Mouse (Mus musculus) lung, embryonic 15.5 days (tissue): ENCODE results near the gene C130074G19Rik. TPM values are rescaled to one million over a fixed set of nuclear protein-coding genes. Genes with fewer than 3 reads are reported as not detected.

Experiments used
- ATAC-seq: fragments of 200-750 bp; cut with Nextera tagmentation; 2 replicates; pipeline ENCODE4 v1.8.0; 2017; ENCODE audit warnings: moderate number of reproducible peaks, borderline replicate concordance; ENCODE audit not compliant: low FRiP score, low TSS enrichment; ENCODE audit errors: extremely low read depth
- H3K27ac ChIP-seq: fragments of 300-500 bp; sonication (generic); 2 replicates; pipeline ENCODE4 v1.5.1; 2015; ENCODE audit warnings: moderate library complexity, mild to moderate bottlenecking, inconsistent platforms
- H3K27me3 ChIP-seq: fragments of 300-500 bp; sonication (generic); 2 replicates; pipeline ENCODE4 v1.6.1; 2015; ENCODE audit warnings: inconsistent platforms
- H3K36me3 ChIP-seq: fragments of 300-500 bp; sonication (generic); 2 replicates; pipeline ENCODE4 v1.6.1; 2015; ENCODE audit warnings: inconsistent platforms
- H3K4me1 ChIP-seq: fragments of 300-500 bp; sonication (generic); 2 replicates; pipeline ENCODE4 v1.6.1; 2015; ENCODE audit warnings: inconsistent platforms
- H3K4me2 ChIP-seq: fragments of 300-500 bp; sonication (generic); 2 replicates; pipeline ENCODE4 v1.6.1; 2015; ENCODE audit warnings: inconsistent platforms, mild to moderate bottlenecking, moderate library complexity
- H3K4me3 ChIP-seq: fragments of 300-500 bp; sonication (generic); 2 replicates; pipeline ENCODE4 v1.5.1; 2015; ENCODE audit warnings: mild to moderate bottlenecking, inconsistent platforms
- H3K9ac ChIP-seq: fragments of 300-500 bp; sonication (generic); 2 replicates; pipeline ENCODE4 v1.6.1; 2015; ENCODE audit warnings: inconsistent platforms
- H3K9me3 ChIP-seq: fragments of 300-500 bp; sonication (generic); 2 replicates; pipeline ENCODE4 v1.6.1; 2016; ENCODE audit warnings: inconsistent platforms
- WGBS: fragments of 180-500 bp; shearing (Covaris S2); methylation state at CpG from one replicate; pipeline ENCODE4 v1.1.7; 2015; 5-methylcytosine and 5-hydroxymethylcytosine counted together
- polyA plus RNA-seq: library from polyadenylated mRNA; unstranded; fragments of >200 nt; fragmentation: Nextera tagmentation; extraction: Ambion mirVana; gene quantifications from 2 replicates; pipeline ENCODE4 v1.2.1, GENCODE M21; 2015

C130074G19Rik gene
- 2.7 TPM in 2 replicates for polyA plus RNA-seq

DNA sequence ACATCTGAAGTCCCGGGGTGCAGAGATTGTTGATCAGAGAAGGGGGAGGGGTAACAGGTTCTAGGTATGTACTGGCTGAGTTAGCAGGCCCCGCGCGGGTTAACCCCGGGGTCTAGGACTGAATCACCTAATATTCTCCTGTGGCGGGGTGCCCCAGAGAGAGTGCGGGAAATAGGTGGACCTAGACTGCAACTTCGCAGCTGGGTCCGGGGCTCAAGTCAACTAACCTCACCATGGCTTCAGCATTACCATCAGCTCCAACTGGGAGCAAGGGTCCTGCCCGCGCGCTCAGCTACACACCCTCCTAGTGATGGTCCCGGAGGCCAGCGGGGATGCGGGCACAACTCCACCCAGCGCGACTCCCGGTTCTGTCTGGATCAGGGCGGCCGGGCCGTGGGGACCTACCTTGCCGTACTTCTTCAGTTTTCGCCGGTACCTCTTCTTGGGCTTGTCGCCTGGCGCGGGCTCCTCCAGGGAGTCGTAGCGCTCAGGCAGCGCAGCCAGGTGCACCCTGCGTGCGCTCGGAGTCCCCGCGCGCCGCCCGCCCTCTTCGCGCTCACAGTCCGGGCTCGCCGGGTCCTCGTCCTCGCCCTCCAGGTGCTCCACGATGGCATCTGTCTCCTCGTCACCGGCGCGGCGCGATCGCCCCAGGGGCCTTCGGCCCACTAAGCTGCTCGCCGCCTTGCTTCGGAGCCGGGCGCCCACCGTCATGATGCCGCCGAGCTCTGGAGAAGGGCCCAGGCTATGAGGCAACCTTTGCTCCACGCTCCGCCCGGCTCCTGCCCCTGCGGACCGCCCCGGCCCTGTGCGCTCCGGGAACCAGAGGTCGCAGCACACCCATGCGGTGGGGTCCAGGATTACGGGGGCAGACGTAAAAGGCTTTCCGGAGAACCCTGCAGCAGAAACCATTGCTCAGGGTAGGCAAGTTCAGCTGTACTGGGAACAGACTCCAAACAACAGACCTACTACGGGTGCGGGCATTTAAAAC is at the start of gene C130074G19Rik:
Gene C130074G19Rik (minus strand): TSS at position 938 of the 988 bp plus-strand sequence.
- H3K4me3 ChIP-seq, result peak within 1 kb of the TSS; percentile 50
- H3K36me3 ChIP-seq, result no peaks in the 10 kb centered on the region
- peak; percentile 87 for ATAC-seq
- WGBS, result 2% methylated on average over 77 of the region's 77 CpGs
- no peaks in the 10 kb centered on the region for H3K9me3 ChIP-seq
- peak within 1 kb of the TSS; percentile 81 for H3K4me2 ChIP-seq
- no peak within 1 kb of the TSS for H3K27ac ChIP-seq
- H3K4me1 ChIP-seq, result peaks cover 11% of the 10 kb centered on the region; the same call in 1 of the 2 replicates
- H3K27me3 ChIP-seq, result peaks cover 36% of the 10 kb centered on the region
- H3K9ac ChIP-seq, result peak within 1 kb of the TSS; percentile 40

DNA sequence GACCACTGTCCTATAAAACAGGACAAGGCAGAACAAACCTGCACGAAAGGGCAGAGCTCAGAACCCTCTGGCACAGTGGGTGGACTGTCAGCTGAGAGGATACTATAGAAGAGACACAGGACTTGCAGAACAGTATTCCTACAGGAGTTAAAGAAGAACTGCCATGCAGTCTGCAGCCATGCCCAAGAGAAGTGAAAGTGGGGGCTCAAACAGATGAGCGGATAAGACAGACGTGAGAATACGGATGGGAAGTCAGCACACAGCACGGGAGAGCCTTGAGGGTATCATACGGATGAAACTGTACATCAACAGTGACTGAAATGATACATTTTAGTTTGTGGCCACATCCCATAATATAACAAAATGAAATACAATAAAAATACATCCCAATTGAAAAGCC is 48.1 kb upstream of the C130074G19Rik start:
- no peak overlapping the region for H3K4me3 ChIP-seq
- peaks cover 9% of the 10 kb centered on the region; the same call in 1 of the 2 replicates for H3K4me1 ChIP-seq
- no peaks in the 10 kb centered on the region for H3K36me3 ChIP-seq
- no peaks in the 10 kb centered on the region for H3K27me3 ChIP-seq
- H3K9me3 ChIP-seq, result no peaks in the 10 kb centered on the region
- WGBS, result 83% methylated on average over 6 of the region's 6 CpGs
- H3K4me2 ChIP-seq, result no peak overlapping the region
- no peak overlapping the region for H3K27ac ChIP-seq
- no peak overlapping the region for H3K9ac ChIP-seq
- no peak for ATAC-seq

DNA sequence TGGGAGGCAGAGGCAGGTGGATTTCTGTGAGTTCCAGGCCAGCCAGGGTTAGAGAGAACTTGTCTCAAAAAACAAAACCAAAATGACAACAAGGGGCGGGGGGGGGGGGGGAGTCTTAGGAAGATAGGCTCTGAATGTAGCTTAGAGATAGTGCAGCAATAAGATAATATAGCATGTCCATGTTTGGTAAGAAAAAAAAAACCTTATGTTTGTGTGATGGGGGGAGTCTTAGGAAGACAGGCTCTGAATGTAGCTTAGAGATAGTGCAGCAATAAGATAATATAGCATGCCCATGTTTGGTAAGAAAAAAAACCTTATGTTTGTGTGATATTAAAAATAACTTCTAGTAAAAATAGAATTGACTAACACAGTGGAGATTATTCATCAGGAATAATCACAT is 45.4 kb upstream of the C130074G19Rik start:
- Histone ChIP-seq H3K27me3 (no peaks in the 10 kb centered on the region), H3K4me2 (no peak overlapping the region), H3K36me3 (no peaks in the 10 kb centered on the region), H3K27ac (no peak overlapping the region), H3K4me3 (no peak overlapping the region), H3K9me3 (no peaks in the 10 kb centered on the region), H3K4me1 (no peaks in the 10 kb centered on the region), H3K9ac (no peak overlapping the region)
- no peak for ATAC-seq
- WGBS, result 86% methylated on average over 1 of the region's 1 CpGs

- H3K27me3 ChIP-seq, result no peaks in the 10 kb centered on the region
- H3K4me1 ChIP-seq, result no peaks in the 10 kb centered on the region
- no peak overlapping the region for H3K27ac ChIP-seq
- H3K9ac ChIP-seq, result no peak overlapping the region
- ATAC-seq, result no peak
- H3K36me3 ChIP-seq, result no peaks in the 10 kb centered on the region
- no peak overlapping the region for H3K4me3 ChIP-seq
- no peak overlapping the region for H3K4me2 ChIP-seq
- no peaks in the 10 kb centered on the region for H3K9me3 ChIP-seq
- WGBS, result 94% methylated on average over 1 of the region's 1 CpGs
Observed at GRCm38 (mm10) chr1:184927911-184928310, 44.9 kb upstream of the C130074G19Rik start.

GRCm38 (mm10) chr1:184922824-184923223 is 39.8 kb upstream of the C130074G19Rik start:
- no peaks in the 10 kb centered on the region for H3K4me1 ChIP-seq
- H3K27me3 ChIP-seq, result no peaks in the 10 kb centered on the region
- 86% methylated on average over 13 of the region's 13 CpGs for WGBS
- no peak overlapping the region for H3K4me2 ChIP-seq
- H3K27ac ChIP-seq, result no peak overlapping the region
- no peaks in the 10 kb centered on the region for H3K9me3 ChIP-seq
- no peak overlapping the region for H3K9ac ChIP-seq
- H3K36me3 ChIP-seq, result peaks cover 7% of the 10 kb centered on the region; the same call in 1 of the 2 replicates
- no peak for ATAC-seq
- no peak overlapping the region for H3K4me3 ChIP-seq

- H3K9me3 ChIP-seq, result no peaks in the 10 kb centered on the region
- WGBS, result 73% methylated on average over 5 of the region's 5 CpGs
- H3K4me3 ChIP-seq, result no peak overlapping the region
- no peak for ATAC-seq
- no peak overlapping the region for H3K4me2 ChIP-seq
- H3K9ac ChIP-seq, result no peak overlapping the region
- H3K4me1 ChIP-seq, result no peaks in the 10 kb centered on the region
- H3K36me3 ChIP-seq, result peaks cover 7% of the 10 kb centered on the region; the same call in 1 of the 2 replicates
- H3K27ac ChIP-seq, result no peak overlapping the region
- no peaks in the 10 kb centered on the region for H3K27me3 ChIP-seq
Observed at GRCm38 (mm10) chr1:184920057-184920456, 37.0 kb upstream of the C130074G19Rik start.

DNA sequence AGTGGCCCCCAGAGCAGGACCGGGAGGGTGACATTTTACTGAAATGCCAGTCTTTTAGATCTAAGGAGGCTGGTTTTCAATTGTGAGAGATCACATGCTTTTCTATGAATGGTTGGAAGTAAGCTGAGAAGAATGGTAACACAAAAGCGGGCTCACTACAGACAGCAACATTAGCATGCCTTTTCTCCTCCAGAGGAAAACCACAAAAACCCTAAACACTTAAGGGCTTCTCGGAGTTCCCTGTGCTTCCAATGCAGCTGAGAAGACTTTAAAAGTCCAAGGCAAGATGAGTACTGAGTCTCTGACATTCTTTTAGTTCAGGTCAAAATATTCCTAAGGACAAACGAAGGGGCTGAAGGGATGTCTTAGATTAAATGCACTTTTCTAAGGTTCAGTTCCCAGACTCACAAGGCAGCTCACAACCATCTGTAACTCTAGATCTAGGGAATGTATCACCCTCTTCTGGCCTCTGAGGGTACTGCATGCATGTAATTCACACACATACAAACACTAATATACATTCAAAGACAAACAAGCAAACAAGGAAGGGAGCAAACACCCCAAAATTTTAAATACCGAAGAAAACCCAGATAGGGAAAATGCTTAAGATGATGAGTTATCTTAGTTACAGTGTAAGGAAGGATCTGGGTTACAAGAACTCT is 35.3 kb upstream of the C130074G19Rik start:
- ATAC-seq, result no peak
- 93% methylated on average over 5 of the region's 5 CpGs for WGBS

DNA sequence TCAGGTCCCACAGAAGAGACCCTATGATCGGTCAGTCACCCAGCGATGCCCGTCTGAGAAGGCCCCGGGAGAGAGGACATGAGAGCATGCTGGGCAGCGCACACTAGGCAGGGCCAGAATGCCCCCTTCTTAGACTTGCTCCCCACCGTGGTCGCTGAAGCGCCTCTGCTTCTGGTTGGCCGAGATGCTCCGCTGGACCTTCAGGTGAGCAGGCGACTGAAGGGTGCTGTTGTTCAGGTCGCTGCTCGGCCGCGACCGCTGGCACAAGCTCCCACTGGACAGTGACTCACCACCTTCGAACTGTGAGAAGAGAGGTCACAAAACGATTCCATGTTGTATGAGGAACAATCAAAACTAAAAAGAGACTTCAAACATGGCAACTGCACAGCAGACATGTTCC is 29.3 kb upstream of the C130074G19Rik start:
- Histone ChIP-seq H3K9ac (no peak overlapping the region), H3K4me1 (no peaks in the 10 kb centered on the region), H3K36me3 (0 out of 2 replicates have a peak, but pooled peaks cover 6% of the 10 kb centered on the region), H3K9me3 (no peaks in the 10 kb centered on the region), H3K4me2 (no peak overlapping the region), H3K27ac (no peak overlapping the region), H3K4me3 (no peak overlapping the region), H3K27me3 (no peaks in the 10 kb centered on the region)
- WGBS, result 91% methylated on average over 18 of the region's 18 CpGs
- no peak for ATAC-seq

More for the DNA sequence above, 35.3 kb upstream of the C130074G19Rik start:
- no peak overlapping the region for H3K9ac ChIP-seq
- no peak overlapping the region for H3K4me2 ChIP-seq
- H3K9me3 ChIP-seq, result no peaks in the 10 kb centered on the region
- H3K4me1 ChIP-seq, result no peaks in the 10 kb centered on the region
- no peak overlapping the region for H3K27ac ChIP-seq
- H3K27me3 ChIP-seq, result no peaks in the 10 kb centered on the region
- H3K4me3 ChIP-seq, result no peak overlapping the region
- peaks cover 7% of the 10 kb centered on the region; the same call in 1 of the 2 replicates for H3K36me3 ChIP-seq

GRCm38 (mm10) chr1:184911861-184912260 is 28.8 kb upstream of the C130074G19Rik start:
- no peaks in the 10 kb centered on the region for H3K27me3 ChIP-seq
- H3K9me3 ChIP-seq, result no peaks in the 10 kb centered on the region
- whole genome bisulfite sequencing, result 51% methylated on average over 6 of the region's 6 CpGs
- no peak overlapping the region for H3K4me2 ChIP-seq
- no peak for ATAC-seq
- H3K36me3 ChIP-seq, result 0 out of 2 replicates have a peak, but pooled peaks cover 6% of the 10 kb centered on the region
- no peak overlapping the region for H3K4me3 ChIP-seq
- H3K4me1 ChIP-seq, result no peaks in the 10 kb centered on the region
- no peak overlapping the region for H3K9ac ChIP-seq
- H3K27ac ChIP-seq, result no peak overlapping the region

DNA sequence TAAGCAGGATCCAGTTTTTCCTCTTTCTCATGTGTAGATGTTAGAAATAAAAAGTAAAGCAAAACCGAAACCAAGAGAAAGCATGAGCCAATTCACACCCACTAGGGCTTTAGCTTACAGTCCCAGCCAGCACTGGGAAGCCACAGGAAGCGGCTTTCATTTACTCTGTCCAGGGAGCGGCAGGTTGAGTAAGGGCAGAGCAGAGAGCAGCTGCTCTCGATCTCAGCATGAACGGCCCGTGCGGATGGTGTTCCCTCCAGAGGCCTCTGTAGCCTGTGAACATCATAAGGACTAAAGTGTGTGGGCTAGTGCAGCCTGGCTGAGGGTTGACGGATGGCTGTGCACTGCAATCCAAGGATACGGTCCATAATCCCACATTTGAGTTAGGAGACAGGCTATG is 25.5 kb upstream of the C130074G19Rik start:
- Histone ChIP-seq H3K27me3 (no peaks in the 10 kb centered on the region), H3K4me3 (no peak overlapping the region), H3K9me3 (no peaks in the 10 kb centered on the region), H3K9ac (0 out of 2 replicates have a peak overlapping the region, but pooled peaks have one; percentile 13), H3K4me1 (no peaks in the 10 kb centered on the region), H3K36me3 (peaks cover 11% of the 10 kb centered on the region; the same call in 1 of the 2 replicates), H3K4me2 (no peak overlapping the region), H3K27ac (no peak overlapping the region)
- WGBS, result 69% methylated on average over 9 of the region's 9 CpGs
- ATAC-seq, result no peak

GRCm38 (mm10) chr1:184905904-184906745 is 23.1 kb upstream of the C130074G19Rik start:
- Histone ChIP-seq H3K27ac (no peak overlapping the region), H3K9me3 (no peaks in the 10 kb centered on the region), H3K4me1 (no peaks in the 10 kb centered on the region), H3K9ac (no peak overlapping the region), H3K4me2 (no peak overlapping the region), H3K27me3 (no peaks in the 10 kb centered on the region), H3K4me3 (no peak overlapping the region), H3K36me3 (peaks cover 11% of the 10 kb centered on the region; the same call in 1 of the 2 replicates)
- no peak for ATAC-seq
- WGBS, result 88% methylated on average over 12 of the region's 12 CpGs
